Mouse (Mus musculus) limb, embryonic 15.5 days (tissue): ENCODE data around the gene Dlx6. TPM values are rescaled to one million over a fixed set of nuclear protein-coding genes. Genes with fewer than 3 reads are reported as not detected.

Experiments used
- ATAC-seq: fragments of 200-750 bp; cut with Nextera tagmentation; 2 replicates; pipeline ENCODE4 v1.8.0; 2017; ENCODE audit warnings: low read depth, moderate TSS enrichment; ENCODE audit not compliant: insufficient number of reproducible peaks, low FRiP score, low TSS enrichment
- H3K27ac ChIP-seq: fragments of 300-500 bp; sonication (generic); 2 replicates; pipeline ENCODE4 v1.5.1; 2015; ENCODE audit warnings: moderate library complexity, mild to moderate bottlenecking, inconsistent platforms
- H3K27me3 ChIP-seq: fragments of 300-500 bp; sonication (generic); 2 replicates; pipeline ENCODE4 v1.6.1; 2015; ENCODE audit warnings: inconsistent platforms
- H3K36me3 ChIP-seq: fragments of 300-500 bp; sonication (generic); 2 replicates; pipeline ENCODE4 v1.6.1; 2015; ENCODE audit warnings: inconsistent platforms
- H3K4me1 ChIP-seq: fragments of 300-500 bp; sonication (generic); 2 replicates; pipeline ENCODE4 v1.6.1; 2015; ENCODE audit warnings: inconsistent platforms
- H3K4me2 ChIP-seq: fragments of 300-500 bp; sonication (generic); 2 replicates; pipeline ENCODE4 v1.6.1; 2015; ENCODE audit warnings: mild to moderate bottlenecking, inconsistent platforms
- H3K4me3 ChIP-seq: fragments of 300-500 bp; sonication (generic); 2 replicates; pipeline ENCODE4 v1.5.1; 2015; ENCODE audit warnings: mild to moderate bottlenecking, inconsistent platforms
- H3K9ac ChIP-seq: fragments of 300-500 bp; sonication (generic); 2 replicates; pipeline ENCODE4 v1.6.1; 2015; ENCODE audit warnings: inconsistent platforms
- H3K9me3 ChIP-seq: fragments of 300-500 bp; sonication (generic); 2 replicates; pipeline ENCODE4 v1.6.1; 2016; ENCODE audit warnings: inconsistent platforms
- WGBS: fragments of 180-500 bp; shearing (Covaris S2); methylation state at CpG from one replicate; pipeline ENCODE4 v1.1.7; 2015; 5-methylcytosine and 5-hydroxymethylcytosine counted together
- polyA plus RNA-seq: library from polyadenylated mRNA; unstranded; fragments of >200 nt; fragmentation: Nextera tagmentation; extraction: Ambion mirVana; gene quantifications from 2 replicates; pipeline ENCODE4 v1.2.1, GENCODE M21; 2015

Dlx6 gene
- polyA plus RNA-seq, 1 experiment from 2014 or later, result 1.7 TPM

DNA sequence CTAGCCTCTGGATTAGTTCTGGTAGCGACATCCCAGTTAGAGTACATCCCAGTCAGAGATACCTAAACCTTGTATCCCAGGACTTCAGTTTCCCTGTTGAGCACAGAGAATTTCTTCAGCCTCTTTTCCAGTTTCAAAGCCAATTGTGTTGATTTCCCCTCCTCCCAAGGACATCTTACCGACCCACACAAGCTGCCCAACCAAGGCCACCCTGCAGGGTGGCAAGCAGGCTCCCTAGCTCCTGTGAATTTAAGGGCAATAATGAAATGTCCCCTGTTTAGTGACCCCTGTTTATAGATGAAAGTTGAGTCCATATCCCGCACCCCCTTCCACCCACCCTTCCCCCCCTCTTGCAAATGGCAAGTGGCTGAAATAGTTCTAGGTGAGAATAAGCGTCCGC, 9.7 kb downstream of the Dlx6 start:
- ATAC-seq, result no peak

DNA sequence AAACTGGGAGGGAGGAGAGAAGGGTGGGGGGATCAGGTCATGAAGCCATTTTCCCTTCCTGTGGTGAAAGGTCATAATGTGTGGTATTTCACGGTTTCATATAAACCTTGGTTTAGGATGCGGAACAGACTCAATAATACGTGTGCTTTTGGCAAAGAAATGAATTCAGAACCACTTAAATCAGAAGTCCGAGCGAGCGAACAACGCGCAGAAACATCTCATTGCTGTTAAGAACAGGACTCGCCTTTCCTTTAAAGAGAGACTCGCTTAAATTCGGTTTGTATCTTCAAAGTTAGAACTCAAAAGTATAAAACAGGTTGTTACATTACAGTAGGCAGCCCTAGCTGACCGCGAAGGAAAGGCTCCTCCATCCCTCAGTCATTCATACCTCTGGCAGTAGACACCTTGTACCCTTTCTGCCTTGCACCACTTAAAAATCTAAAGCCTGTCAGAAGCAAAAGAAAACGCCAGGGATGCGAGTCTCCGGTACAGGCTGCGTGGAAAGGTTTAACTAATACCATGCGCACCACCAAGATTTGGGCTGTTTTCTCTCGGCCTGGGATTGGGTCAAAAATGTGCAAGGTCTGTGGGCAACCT, 10.4 kb downstream of the Dlx6 start:
- Histone ChIP-seq H3K27ac (no peak overlapping the region), H3K9ac (no peak overlapping the region), H3K36me3 (no peaks in the 10 kb centered on the region), H3K4me1 (peaks cover 26% of the 10 kb centered on the region), H3K4me3 (peak overlapping the region; percentile 9; the same call in 1 of the 2 replicates), H3K4me2 (peak overlapping the region; percentile 17; the same call in 1 of the 2 replicates), H3K27me3 (peaks cover 95% of the 10 kb centered on the region), H3K9me3 (no peaks in the 10 kb centered on the region)
- ATAC-seq, result no peak
- WGBS, result 3% methylated on average over 19 of the region's 19 CpGs

More for the DNA sequence above, 9.7 kb downstream of the Dlx6 start:
- H3K4me1 ChIP-seq, result peaks cover 21% of the 10 kb centered on the region
- no peaks in the 10 kb centered on the region for H3K36me3 ChIP-seq
- H3K4me2 ChIP-seq, result no peak overlapping the region
- H3K9ac ChIP-seq, result no peak overlapping the region
- no peak overlapping the region for H3K27ac ChIP-seq
- no peak overlapping the region for H3K4me3 ChIP-seq
- 13% methylated on average over 5 of the region's 5 CpGs for WGBS
- H3K9me3 ChIP-seq, result no peaks in the 10 kb centered on the region
- peaks cover 94% of the 10 kb centered on the region for H3K27me3 ChIP-seq

DNA sequence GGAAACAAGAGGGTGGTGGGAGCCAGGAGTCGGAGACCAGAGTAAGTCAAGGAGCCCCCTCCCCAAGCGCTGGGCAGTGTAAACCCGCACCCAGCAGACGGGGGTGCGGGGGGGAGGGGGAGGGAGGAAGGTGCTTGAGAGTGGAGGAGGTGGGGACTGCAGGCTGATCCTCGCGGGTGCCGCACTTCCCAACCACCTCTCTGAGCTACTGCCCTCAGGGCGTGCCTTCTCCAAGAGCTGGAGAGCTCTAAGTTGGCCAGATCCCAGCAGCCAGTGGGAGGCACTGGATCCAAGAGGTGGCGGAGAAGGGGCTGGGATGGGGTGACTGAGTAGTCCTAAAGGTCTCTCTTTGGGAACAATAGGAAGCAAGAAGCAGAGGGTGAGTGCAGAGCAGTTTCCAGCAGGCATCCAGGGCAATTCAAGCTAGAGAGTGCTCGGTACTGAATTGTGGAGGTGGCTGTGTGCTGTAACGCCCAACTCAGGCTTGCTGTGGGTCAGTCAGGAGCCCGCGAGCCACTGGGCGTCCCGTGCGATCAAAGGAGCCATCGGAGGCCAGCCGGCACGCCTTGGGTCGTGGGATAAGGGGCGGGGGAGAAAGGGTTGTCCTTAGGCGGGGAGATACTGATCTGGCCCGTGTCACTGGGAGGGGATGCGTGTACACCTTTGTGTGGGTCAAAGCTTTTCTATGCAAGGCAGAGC, 11.1 kb downstream of the Dlx6 start:
- Histone ChIP-seq H3K9me3 (no peaks in the 10 kb centered on the region), H3K4me1 (peaks cover 33% of the 10 kb centered on the region), H3K27me3 (peaks cover 96% of the 10 kb centered on the region), H3K4me2 (peak overlapping the region; percentile 17; the same call in 1 of the 2 replicates), H3K4me3 (peak overlapping the region; percentile 9; the same call in 1 of the 2 replicates), H3K9ac (no peak overlapping the region), H3K27ac (no peak overlapping the region; the same call in 1 of the 2 replicates), H3K36me3 (no peaks in the 10 kb centered on the region)
- peak; percentile 62 for ATAC-seq
- under 1% methylated on average over 25 of the region's 25 CpGs for WGBS

DNA sequence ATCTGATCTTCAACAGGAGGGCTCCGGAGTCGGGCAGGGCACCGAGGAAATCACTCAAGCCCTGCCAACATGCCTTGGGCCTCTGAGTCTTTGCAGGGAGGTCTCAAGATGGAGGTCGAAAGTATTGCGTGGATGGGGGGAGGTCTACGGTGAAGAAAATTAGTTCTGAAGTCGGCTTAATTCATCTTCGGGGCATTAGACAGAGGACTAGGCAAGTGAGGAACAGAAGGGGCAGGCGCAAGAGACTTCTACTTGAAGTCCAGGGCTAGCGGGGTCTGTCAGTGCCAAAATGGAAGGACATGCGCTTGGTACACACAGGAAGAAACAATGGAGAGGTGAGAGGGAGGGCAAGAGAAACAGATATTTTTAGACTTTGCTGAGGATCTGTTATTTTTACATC, 12.0 kb downstream of the Dlx6 start:
- H3K4me3 ChIP-seq, result no peak overlapping the region
- WGBS, result 8% methylated on average over 11 of the region's 11 CpGs
- H3K9ac ChIP-seq, result no peak overlapping the region
- peaks cover 40% of the 10 kb centered on the region for H3K4me1 ChIP-seq
- H3K9me3 ChIP-seq, result no peaks in the 10 kb centered on the region
- no peak for ATAC-seq
- no peak overlapping the region; the same call in 1 of the 2 replicates for H3K27ac ChIP-seq
- H3K4me2 ChIP-seq, result no peak overlapping the region
- H3K36me3 ChIP-seq, result no peaks in the 10 kb centered on the region
- H3K27me3 ChIP-seq, result peaks cover 97% of the 10 kb centered on the region

DNA sequence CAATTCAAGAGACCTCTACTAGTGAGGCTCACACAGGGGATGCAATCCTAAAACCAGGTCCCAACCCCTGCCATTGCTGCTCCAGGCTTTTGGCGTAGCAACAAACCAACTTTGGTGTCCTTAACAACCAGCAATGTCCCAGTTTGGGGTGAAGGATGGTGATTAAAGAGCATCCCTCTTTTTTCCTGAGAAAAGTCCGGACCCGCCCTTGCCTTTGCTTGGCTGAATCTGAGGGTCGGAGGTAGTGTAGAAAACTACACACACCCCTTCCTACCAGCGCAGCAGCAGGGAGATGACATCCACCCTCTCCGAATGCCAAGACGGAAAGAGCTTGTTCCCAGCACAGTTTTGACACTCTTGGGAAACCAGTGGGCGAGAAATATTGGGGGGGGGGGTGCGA, 12.5 kb downstream of the Dlx6 start:
- WGBS, result 29% methylated on average over 9 of the region's 9 CpGs
- Histone ChIP-seq H3K27me3 (peaks cover 96% of the 10 kb centered on the region), H3K27ac (no peak overlapping the region), H3K9me3 (no peaks in the 10 kb centered on the region), H3K4me2 (no peak overlapping the region), H3K9ac (no peak overlapping the region), H3K36me3 (no peaks in the 10 kb centered on the region), H3K4me1 (peaks cover 43% of the 10 kb centered on the region), H3K4me3 (no peak overlapping the region)
- no peak for ATAC-seq

DNA sequence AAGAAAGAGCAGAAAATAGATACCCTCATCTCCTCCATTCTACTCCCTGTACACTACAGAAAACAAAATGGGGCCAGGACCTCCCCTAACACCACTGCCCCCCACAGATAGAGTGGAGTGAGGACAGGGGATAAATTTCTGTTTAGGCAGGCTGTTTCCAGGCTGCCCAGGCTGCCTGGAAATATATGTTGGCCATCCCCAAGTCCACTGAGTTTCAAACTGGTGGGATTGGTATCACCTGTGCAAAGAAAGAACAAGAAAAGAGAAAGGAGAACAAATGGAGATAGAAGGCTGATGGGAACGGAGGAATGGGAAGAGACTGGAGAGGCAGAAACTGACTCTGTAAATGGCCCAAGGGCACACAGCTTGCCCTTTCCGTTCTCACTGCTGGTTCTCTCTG, 13.1 kb downstream of the Dlx6 start:
- Histone ChIP-seq H3K4me1 (peaks cover 49% of the 10 kb centered on the region), H3K27ac (no peak overlapping the region), H3K4me2 (no peak overlapping the region), H3K9me3 (no peaks in the 10 kb centered on the region), H3K36me3 (no peaks in the 10 kb centered on the region), H3K4me3 (no peak overlapping the region), H3K27me3 (peaks cover 95% of the 10 kb centered on the region), H3K9ac (no peak overlapping the region)
- no peak for ATAC-seq
- 35% methylated on average over 2 of the region's 2 CpGs for WGBS

DNA sequence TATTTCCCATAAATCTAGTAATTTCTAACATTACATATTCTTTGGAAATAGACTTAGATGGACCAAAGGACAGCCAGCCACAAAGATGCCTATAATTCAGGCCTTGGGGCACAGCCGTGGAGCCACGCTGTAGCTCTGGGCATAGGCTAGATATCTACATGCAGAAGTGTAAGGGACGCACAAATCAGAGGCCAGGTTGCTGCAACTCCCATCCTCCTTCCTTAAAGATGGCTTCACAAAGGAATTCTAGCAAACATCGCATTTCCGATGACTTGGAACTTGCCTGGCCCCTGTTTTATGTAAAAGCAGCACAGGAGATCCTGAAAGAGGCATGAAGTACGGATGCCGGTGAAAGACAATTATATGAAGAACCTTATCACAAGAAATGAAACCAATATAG, 13.6 kb downstream of the Dlx6 start:
- no peak overlapping the region for H3K9ac ChIP-seq
- no peak overlapping the region for H3K27ac ChIP-seq
- no peak overlapping the region for H3K4me3 ChIP-seq
- ATAC-seq, result no peak
- no peaks in the 10 kb centered on the region for H3K9me3 ChIP-seq
- H3K36me3 ChIP-seq, result no peaks in the 10 kb centered on the region
- no peak overlapping the region for H3K4me2 ChIP-seq
- H3K27me3 ChIP-seq, result peaks cover 96% of the 10 kb centered on the region
- H3K4me1 ChIP-seq, result peaks cover 54% of the 10 kb centered on the region
- WGBS, result 55% methylated on average over 7 of the region's 7 CpGs

DNA sequence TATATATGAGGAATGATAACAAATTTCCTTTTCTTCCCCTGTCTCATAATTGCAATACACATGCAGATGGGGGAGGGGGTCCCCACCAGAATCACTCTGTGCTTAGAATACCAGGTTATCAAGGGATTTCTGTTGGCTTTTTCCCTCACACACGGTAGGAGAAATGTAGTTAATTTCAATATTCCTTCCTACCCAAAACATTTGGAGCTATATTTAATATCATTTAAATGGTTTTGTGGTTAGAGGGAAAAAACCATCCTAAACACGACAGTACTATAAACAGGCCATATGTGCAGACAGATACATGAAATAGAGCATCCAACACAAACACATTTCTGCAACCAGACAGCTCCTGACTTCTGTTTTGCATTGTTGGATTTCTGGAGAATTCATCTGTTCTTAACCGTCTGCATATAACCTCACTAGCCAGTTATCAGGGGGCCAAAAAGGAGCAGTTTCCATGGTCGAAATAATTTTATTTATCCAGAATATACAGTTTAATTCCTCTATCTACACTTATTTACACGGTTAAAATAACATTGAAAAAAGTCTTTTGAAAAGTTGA, 14.3 kb downstream of the Dlx6 start:
- 38% methylated on average over 5 of the region's 5 CpGs for WGBS
- no peak for ATAC-seq
- no peak overlapping the region for H3K27ac ChIP-seq
- H3K27me3 ChIP-seq, result peaks cover 91% of the 10 kb centered on the region
- no peaks in the 10 kb centered on the region for H3K36me3 ChIP-seq
- H3K4me1 ChIP-seq, result peaks cover 56% of the 10 kb centered on the region
- no peak overlapping the region for H3K4me3 ChIP-seq
- H3K4me2 ChIP-seq, result no peak overlapping the region
- H3K9me3 ChIP-seq, result no peaks in the 10 kb centered on the region
- no peak overlapping the region for H3K9ac ChIP-seq

DNA sequence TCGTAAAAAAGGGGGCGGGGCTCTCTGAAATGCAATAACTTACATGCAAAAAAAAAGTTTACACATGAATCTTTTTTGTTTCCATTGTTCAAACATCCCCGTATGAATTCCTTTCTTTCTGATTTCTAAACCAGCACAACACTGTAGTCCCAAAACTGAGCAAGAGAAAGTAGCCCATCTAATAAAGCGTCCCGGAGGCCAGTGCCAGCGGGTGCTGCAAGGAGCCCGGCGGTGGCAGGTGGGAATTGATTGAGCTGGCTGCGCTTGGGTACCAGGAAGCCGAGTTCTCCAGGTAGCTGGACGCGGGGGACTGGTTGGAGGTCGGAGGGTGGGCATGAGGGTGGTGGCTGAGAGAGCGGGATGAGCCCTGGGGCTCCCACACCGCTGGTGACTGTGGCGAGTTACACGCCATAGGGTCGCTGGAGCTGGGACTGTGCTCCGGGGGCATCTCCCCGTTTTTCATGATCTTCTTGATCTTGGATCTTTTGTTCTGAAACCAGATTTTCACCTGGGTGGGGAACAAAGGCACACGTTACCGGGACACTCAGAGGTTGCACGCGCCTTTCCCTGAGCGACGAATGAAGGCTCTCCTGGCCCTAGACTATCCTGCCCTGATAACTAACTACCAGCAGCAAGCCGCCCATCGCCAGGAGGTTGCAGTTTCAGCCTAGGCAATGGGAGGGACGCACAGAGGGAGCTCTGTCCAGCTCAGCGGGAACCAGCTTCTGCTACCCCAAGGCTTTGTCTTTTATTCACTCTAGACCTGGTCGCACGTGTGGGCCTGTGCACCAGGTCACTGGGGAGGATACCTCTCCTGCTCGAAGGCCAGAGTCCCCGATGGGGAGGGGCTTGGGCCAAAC, 15.1 kb downstream of the Dlx6 start:
- H3K36me3 ChIP-seq, result no peaks in the 10 kb centered on the region
- H3K27me3 ChIP-seq, result peaks cover 91% of the 10 kb centered on the region
- peak overlapping the region; percentile 62 for H3K4me3 ChIP-seq
- no peak overlapping the region for H3K27ac ChIP-seq
- H3K4me1 ChIP-seq, result peaks cover 56% of the 10 kb centered on the region
- ATAC-seq, result no peak
- peak overlapping the region; percentile 91 for H3K4me2 ChIP-seq
- WGBS, result 27% methylated on average over 34 of the region's 34 CpGs
- no peak overlapping the region for H3K9ac ChIP-seq
- no peaks in the 10 kb centered on the region for H3K9me3 ChIP-seq

DNA sequence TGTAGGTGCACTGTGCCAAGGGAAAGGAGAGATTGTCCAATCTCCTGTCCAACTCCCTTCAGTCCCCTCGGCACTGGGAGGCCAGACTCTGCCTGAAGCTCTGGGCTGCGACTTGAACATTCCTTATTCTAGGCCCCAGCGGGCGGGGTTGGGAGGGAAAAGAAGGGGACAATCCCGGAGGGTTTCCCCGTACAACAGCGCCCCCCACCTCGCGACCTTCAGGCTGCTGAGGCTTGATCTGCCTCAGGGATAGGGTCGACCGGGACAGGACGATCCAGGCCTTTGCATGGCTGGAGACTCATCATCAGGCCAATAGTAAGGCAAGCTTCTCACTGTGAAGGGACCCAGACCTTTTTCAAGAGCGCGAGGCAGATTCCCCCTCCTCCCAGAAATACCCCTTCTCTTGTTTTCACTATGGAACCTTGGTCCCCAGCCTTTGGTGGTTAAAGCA, 15.7 kb downstream of the Dlx6 start:
- ATAC-seq, result no peak

DNA sequence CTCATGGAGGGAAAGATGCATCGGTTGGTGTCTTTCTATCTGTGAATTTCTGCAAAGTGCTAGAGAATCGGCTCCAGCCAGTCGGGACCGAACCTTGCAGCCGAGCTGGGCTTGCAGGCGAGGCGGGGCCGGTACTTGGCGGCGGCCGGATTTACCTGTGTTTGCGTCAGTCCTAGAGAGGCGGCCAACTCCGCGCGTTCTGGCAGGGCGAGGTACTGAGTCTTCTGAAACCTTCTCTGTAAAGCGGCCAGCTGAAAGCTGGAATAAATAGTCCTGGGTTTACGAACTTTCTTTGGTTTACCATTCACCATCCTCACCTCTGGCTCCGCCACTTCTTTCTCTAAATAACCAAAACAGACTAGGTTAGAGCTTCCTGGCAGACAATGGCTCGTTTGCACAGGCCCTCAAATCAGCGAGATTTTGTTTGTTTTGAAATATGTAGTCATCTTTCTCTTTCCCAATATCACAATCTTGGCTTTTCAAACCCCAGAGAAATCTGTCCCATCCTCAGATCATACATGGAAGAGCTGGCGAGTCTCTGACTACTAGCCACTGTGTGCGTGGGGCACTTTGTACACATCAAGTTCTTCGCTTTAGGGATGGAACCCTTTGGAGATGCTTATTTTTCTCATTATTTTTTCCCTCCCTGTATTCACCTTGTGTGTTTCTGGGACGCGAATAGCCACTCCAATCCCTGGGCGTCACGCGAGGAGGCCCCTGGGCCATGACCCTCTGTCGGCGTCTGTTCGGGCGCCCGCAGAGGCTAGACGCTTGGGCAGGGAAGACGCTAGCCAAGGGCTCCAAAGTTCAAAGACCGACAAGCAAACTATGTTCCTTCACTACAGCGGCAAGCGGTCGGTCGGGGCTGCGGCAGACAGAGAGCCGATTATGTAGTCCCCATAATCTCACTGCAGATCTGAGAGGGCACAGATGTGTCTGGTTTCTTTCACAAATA, 16.5 kb downstream of the Dlx6 start:
- no peak for ATAC-seq
- Histone ChIP-seq H3K4me3 (peak overlapping the region; percentile 62), H3K9me3 (no peaks in the 10 kb centered on the region), H3K4me2 (peak overlapping the region; percentile 91), H3K9ac (peak overlapping the region; percentile 74; the same call in 1 of the 2 replicates), H3K27me3 (peaks cover 86% of the 10 kb centered on the region), H3K4me1 (peaks cover 45% of the 10 kb centered on the region), H3K36me3 (no peaks in the 10 kb centered on the region), H3K27ac (no peak overlapping the region)
- 7% methylated on average over 44 of the region's 44 CpGs for WGBS

More for the DNA sequence above, 15.7 kb downstream of the Dlx6 start:
- Histone ChIP-seq H3K4me3 (peak overlapping the region; percentile 62), H3K9me3 (no peaks in the 10 kb centered on the region), H3K27ac (no peak overlapping the region), H3K4me1 (peaks cover 53% of the 10 kb centered on the region), H3K9ac (no peak overlapping the region), H3K27me3 (peaks cover 91% of the 10 kb centered on the region), H3K36me3 (no peaks in the 10 kb centered on the region), H3K4me2 (peak overlapping the region; percentile 91)
- WGBS, result 9% methylated on average over 14 of the region's 14 CpGs
